Mouse (Mus musculus) urinary bladder, postnatal 36 days (tissue): ENCODE measurements at regions not wholly inside any gene's neighbourhood (a gene's known extent, or its start where the extent isn't known, plus 50 kb on each side); places are given as distances from the start of the nearest gene placed in this dataset.
A peak's percentile ranks its signal among the peaks of the same experiment; 100 is the strongest.

Experiments used
- DNase-seq, 2 experiments: peaks; one replicate each; pipeline ENCODE4 v3.0.0; 2022; ENCODE audit warnings: low spot score in 2 of 2, mixed read lengths in 1 of 2

DNA sequence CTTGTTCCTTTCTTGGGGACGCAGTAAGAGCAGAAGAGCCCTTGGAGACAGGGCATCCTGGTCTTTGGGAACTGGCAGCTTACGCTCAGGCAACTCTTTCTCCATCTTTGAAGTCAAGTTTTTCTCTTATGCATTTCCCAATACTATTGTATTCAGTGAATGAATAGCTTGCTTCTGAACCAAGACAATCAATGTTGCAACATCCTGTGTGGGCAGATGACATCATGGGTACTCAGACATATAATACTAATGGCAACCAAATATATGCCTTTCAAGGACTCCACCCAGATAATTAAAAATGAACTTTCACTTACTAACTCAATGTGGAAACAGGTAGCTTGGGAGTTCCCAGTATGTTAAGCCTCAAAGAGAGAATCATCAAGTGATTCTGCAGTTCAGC, 104.6 kb downstream of the Ngf start:
- DNase-seq = no peak

DNA sequence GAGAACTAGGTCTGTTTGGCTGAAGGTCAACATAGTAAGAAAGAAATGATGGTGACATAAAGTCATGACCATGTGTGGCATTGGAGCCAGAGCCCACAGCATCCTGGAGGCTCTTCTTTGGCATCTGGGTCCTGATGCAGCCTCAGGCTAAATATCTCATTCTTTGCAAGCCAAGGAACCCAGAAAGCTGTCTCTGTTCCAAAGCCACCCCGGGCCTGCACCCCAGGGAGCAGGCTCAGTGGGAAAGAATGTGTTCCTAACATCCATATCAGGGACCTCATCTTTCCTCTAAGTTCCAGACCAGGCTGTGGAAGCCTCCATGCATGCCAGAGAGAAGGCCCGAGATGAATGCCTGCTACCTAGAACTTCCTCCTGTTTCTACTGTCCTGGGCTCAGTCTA, 107.2 kb downstream of the Ngf start:
- DNase-seq = no peak

GRCm38 (mm10) chr3:102581830-102582229, 112.1 kb downstream of the Ngf start:
- DNase-seq = no peak

- no peak for DNase-seq
Observed at GRCm38 (mm10) chr3:102585136-102585535, 115.4 kb downstream of the Ngf start.

DNA sequence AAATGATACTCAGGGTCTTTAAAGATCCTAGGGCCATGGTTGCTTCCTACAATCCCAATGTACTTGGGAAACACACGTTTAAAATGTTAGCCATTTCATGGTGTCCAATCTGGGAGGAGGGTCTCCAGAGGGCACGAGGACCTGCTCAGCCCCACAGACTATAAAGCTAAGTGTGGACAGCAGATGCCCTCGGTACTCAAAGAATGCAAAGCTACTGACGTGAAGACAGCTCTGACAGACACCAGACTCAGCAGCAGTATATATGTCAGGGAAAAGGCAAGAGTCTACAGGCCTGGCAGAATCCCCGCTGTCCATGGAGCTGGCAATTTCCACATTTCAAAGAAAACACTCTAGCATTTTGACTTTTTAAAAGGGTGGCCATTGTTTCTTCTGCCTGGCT, 116.5 kb downstream of the Ngf start:
- DNase-seq = no peak

DNA sequence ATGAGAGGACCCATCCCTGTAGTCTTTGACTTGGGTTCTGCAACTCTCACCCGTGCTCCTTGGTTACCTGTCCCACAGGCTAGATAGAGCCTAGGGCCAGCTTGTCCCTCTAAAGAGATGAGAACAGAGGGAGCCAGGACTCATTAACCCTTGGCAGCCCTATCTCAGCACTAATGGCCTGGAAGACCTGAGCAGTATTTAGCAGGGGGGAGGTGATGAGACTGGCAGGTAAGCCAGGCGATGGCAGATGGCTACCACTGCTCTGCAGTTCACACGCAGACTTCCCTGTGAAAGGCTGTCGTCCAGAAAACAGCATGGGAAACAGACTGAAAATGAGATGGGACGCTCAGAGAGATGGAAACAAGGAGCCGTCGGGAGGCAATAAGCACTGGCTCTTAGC, 122.3 kb downstream of the Ngf start:
- DNase-seq = no peak

GRCm38 (mm10) chr3:102596944-102597551, 127.3 kb downstream of the Ngf start:
- no peak for DNase-seq

DNA sequence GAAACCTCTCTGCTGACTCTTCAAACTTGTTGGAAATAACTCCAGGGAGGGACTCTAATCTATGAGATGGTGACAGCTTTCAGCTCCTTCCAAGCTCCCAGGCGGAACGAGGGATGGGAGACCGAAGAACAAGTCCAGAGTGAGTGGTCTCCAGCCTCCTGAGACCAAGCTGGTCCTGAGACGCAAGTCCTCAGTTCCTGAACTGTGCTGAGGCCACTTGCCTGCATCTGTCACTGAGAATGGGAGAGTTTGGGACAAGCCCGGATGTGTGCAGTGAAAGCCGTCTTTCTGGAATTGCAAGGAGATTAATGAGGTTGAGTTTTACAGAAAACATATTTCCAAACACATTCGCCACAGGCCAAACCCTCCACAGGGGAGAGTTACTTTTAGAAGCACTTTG, 129.3 kb downstream of the Ngf start:
- no peak for DNase-seq

GRCm38 (mm10) chr3:102602766-102603165, 131.6 kb upstream of the Tspan2 start:
- no peak for DNase-seq

- DNase-seq = no peak
Observed at GRCm38 (mm10) chr3:102605284-102605683, 129.0 kb upstream of the Tspan2 start.

- DNase-seq = no peak
Observed at GRCm38 (mm10) chr3:102610970-102611369, 123.4 kb upstream of the Tspan2 start.

DNA sequence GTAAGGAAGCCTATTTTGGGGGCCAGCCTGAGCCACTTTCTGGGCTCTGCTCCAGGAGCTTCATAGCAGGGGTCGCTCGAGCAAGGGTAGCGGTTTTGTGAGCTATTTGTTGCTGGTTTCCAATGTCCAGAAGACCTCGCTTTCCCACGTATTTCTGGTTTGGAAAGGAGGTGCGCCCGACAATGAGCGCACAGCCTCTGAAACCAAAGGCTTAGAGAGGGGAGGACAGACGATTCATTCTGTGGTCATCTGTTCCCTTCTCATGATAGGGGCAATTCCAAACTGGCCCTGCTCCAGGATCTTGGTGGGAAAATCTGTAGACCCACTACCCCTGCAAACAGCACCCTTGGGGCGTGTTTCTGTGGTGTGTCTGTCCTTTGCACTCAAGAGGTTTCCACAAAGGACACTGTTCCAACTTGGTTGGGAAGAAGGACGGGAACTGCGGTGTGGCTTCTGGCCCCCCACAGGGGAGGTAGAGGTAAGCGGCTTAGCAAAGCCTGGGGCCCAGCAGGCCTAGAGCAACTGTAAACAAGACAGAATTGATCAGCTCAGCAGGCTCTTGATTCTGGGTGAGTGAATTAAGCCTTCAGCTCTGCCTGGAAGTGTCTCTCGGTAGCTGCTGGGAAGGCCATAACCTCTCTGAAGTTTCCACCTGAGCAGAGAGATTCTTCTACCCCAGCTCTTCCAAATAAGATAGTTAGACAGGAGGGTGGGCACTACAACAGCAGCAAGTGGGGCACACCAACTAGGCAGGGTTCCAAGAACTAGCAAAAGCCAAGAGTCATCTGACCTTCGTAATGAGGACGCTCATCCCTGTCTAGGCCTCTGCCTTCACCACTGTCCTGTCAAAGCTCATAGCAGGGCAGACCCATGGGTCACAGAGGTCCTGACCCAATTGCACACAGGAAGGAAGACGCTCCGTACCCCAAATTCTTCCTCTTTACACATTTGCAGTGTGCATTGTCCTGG, 122.6 kb upstream of the Tspan2 start:
- no peak for DNase-seq

DNA sequence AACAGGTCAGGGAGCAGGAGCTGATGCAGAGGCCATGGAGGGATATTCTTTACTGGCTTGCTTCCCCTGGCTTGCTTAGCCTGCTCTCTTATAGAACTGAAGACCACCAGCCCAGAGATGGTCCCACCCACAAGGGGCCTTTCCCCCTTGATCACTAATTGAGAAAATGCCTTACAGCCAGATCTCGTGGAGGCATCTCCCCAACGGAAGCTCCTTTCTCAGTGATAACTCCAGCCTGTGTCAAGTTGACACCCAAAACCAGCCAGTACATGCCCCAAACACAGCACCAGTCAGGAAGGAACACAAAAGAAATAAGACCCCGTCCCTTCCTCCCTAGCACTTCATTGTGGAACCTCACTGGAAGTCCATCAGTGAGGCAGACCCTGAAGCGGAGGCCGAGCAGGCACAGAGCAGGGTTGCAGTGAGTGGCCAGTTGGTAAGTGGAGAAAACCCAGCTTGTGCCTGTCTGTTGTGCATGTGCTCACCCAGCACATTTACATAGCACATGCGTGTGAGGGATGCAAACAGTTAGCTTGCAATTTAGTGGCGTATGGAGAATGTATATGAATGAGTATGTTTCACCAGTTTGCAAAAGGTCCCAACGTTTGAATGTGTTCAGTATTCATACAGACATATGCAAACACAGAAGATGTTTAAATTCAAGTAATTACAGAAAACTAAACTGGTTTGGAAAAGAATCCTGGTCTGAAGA, 114.5 kb upstream of the Tspan2 start:
- DNase-seq = no peak

- no peak for DNase-seq
Observed at GRCm38 (mm10) chr3:102636076-102636475, 98.3 kb upstream of the Tspan2 start.

- DNase-seq = no peak
Observed at GRCm38 (mm10) chr3:102636674-102637073, 97.7 kb upstream of the Tspan2 start.

- DNase-seq = no peak
Observed at GRCm38 (mm10) chr3:102644276-102644940, 89.9 kb upstream of the Tspan2 start.

GRCm38 (mm10) chr3:102648450-102648849, 85.9 kb upstream of the Tspan2 start:
- DNase-seq = no peak

DNA sequence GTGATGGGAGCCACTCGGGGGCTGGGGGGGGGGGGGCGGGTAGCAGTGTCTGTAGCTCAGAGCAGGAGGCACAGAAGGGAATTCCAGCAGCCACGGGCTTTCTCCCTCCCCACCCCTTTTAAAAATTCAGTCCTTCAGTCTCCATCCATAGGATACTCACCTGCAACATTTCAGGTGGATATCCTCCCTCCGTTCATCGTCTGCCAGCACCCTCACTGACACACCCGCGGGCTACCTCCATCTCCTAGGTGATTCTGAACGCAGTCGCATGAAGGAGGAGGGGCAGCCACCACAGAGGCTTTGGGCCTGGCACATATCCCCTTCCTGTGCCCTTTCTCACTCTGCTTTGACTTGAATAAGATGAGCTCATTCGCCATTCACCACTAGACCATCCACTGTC, 79.4 kb upstream of the Tspan2 start:
- DNase-seq = no peak

GRCm38 (mm10) chr3:102657116-102657515, 77.2 kb upstream of the Tspan2 start:
- no peak for DNase-seq

DNA sequence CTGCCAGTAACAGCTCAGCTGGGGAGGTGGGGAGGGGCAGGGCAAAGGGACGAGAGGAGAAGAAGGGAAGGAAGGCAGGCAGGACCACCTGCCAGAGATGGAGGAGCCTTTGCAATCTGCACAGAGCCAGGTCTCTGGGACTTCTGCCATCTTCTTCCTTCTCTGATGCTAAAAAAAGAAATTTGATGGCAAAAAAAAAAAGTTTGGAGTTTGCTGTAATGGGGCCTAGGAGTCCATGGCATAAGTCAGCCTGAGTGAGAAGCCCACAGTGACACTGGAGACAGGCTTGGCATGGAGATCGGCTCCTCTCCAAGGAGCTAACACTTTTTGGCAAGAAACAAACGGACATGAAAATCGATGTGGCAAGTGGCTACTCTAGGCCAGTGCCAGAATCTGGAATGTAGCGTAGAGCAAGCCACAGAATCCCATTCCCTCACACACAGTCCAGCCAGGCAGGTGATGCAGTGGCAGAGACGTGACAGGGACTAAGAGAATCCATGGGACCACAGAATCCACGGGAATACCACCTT, 76.7 kb upstream of the Tspan2 start:
- DNase-seq = peak in 1 of 2 experiments; percentile 19

DNA sequence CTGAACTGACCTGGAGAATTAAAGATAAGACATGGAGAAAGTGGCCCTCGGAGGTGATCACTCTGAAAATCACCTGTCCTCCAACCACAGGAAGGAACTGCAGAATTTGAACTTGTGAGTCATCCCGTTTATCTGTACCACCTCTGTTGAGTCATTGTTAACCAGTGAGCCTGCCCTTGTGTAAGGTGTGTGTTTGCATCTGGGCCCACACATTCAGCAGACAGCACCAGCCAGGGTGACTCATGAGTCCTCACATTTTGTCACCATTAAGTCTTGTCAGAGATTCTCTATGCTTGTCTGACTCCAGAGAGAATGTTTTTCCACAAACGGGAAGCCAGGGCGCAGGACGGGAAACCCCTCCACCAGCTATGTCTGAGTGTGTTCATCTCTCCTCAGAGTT, 75.0 kb upstream of the Tspan2 start:
- DNase-seq = peak in 1 of 2 experiments; percentile 17

DNA sequence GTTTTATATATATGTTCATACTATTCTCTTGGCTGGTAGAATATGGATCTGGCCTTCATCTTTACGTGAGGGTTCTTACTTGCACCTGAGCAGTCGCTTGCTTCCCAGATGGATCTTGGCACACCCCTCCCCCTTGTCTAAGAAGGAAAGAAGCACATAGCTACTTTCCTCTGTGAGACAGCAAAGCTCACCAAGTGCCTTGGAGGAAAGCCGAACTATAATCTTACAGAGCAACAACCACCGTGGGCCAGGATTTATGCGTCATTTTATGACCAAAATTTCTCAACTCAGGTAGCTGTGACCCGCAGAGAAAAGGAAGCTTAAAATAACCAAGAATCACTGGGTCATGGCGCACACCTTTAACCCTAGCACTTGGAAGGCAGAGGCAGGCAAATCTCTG, 73.0 kb upstream of the Tspan2 start:
- no peak for DNase-seq
